Comparison of ENCODE assay signal across 16 mouse cellular contexts in the genomic region with DNA sequence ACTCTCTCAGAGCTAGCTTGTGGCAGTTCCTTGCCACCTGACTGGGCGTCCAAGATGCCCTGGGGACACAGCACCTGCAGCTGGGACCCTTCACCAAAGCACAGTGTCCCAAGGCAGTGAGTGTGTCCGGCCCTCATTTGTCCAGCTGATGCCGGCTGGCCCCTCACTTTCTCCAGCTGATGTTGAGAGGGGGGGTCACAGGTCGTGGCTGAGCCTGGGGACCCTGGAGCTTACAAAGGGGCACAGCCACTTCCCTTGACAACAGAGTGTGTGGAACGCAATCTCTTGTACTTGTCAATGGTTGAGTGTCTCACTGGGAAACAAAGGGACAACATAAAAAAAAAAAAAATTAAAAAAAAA.
DNase-seq lines count a peak whose midpoint lies in the region; ATAC-seq lines count a peak whose summit lies in the region.
"Had no signal": no experiment of that assay in that cellular context is flagged by ENCODE, and none has a peak within 500 bp of the region (broad histone marks: within the 10 kb centered on the region; RNA-seq: fewer than 3 reads in every experiment).

No protein-coding gene starts in this region.

- no peak overlapping the region for H3K9ac ChIP-seq in kidney, embryonic 14.5 days (ENCODE audit: low read depth, low read length)
- 0 out of 2 replicates have a peak overlapping the region, but pooled peaks have one; percentile 5 for H3K9ac ChIP-seq in hindbrain, embryonic 12.5 days
- no peak overlapping the region for H3K9ac ChIP-seq in midbrain, embryonic 15.5 days
- no peak overlapping the region for H3K9ac ChIP-seq in heart, embryonic 12.5 days
- H3K9ac ChIP-seq: lung, embryonic 15.5 days had no signal

- no peaks in the 10 kb centered on the region for H3K36me3 ChIP-seq in kidney, embryonic 14.5 days (ENCODE audit: control insufficient read depth, insufficient read depth, low read length)
- no peaks in the 10 kb centered on the region for H3K36me3 ChIP-seq in hindbrain, embryonic 12.5 days
- no peaks in the 10 kb centered on the region for H3K36me3 ChIP-seq in midbrain, embryonic 15.5 days (replicated peaks)
- no peaks in the 10 kb centered on the region for H3K36me3 ChIP-seq in heart, embryonic 12.5 days
- H3K36me3 ChIP-seq: lung, embryonic 15.5 days had no signal

- no peak overlapping the region for H3K4me3 ChIP-seq in kidney, embryonic 14.5 days (ENCODE audit: low read length)
- H3K4me3 ChIP-seq in hindbrain, embryonic 12.5 days, result no peak overlapping the region
- H3K4me3 ChIP-seq in midbrain, embryonic 15.5 days, result no peak overlapping the region
- H3K4me3 ChIP-seq in heart, embryonic 12.5 days, result no peak overlapping the region
- H3K4me3 ChIP-seq: lung, embryonic 15.5 days; megakaryocyte, embryonic 14.5 days had no signal

- no peak overlapping the region for H3K4me2 ChIP-seq in kidney, embryonic 14.5 days (replicated peaks; ENCODE audit: low read depth, low read length)
- H3K4me2 ChIP-seq in hindbrain, embryonic 12.5 days (replicated peaks), result 0 out of 2 replicates have a peak overlapping the region, but pooled peaks have one; percentile 17
- H3K4me2 ChIP-seq in midbrain, embryonic 15.5 days, result no peak overlapping the region
- no peak overlapping the region for H3K4me2 ChIP-seq in heart, embryonic 12.5 days

- 33% methylated on average over 5 of the region's 5 CpGs for WGBS in kidney, embryonic 14.5 days
- 11% methylated on average over 5 of the region's 5 CpGs for WGBS in hindbrain, embryonic 12.5 days
- WGBS in midbrain, embryonic 15.5 days, result 4% methylated on average over 5 of the region's 5 CpGs
- WGBS in heart, embryonic 12.5 days, result 48% methylated on average over 5 of the region's 5 CpGs

- no peak for DNase-seq in kidney, postnatal 4 days
- DNase-seq in embryo, embryonic 10 days (ENCODE audit: low spot score), result peak; percentile 67
- no peak for DNase-seq in cerebellum, postnatal 4 days (ENCODE audit: low spot score in 2 of 2)
- no peak for DNase-seq in adrenal gland, postnatal 25 days
- DNase-seq: adrenal gland, adult 2 months; cerebellum, postnatal 25 days; gastrocnemius, postnatal 14 days; kidney, postnatal 25 days; liver; thymus, postnatal 25 days had no signal

- no peaks in the 10 kb centered on the region for H3K9me3 ChIP-seq in kidney, embryonic 14.5 days (ENCODE audit: control insufficient read depth, low read length)
- H3K9me3 ChIP-seq in hindbrain, embryonic 12.5 days (replicated peaks), result no peaks in the 10 kb centered on the region
- no peaks in the 10 kb centered on the region for H3K9me3 ChIP-seq in midbrain, embryonic 15.5 days
- no peaks in the 10 kb centered on the region for H3K9me3 ChIP-seq in heart, embryonic 12.5 days (replicated peaks)
- H3K9me3 ChIP-seq: lung, embryonic 15.5 days; megakaryocyte, embryonic 14.5 days had no signal

- H3K4me1 ChIP-seq in kidney, embryonic 14.5 days (ENCODE audit: control insufficient read depth, insufficient read depth, low read length), result peaks cover 12% of the 10 kb centered on the region; the same call in 1 of the 2 replicates
- H3K4me1 ChIP-seq in hindbrain, embryonic 12.5 days, result peaks cover 10% of the 10 kb centered on the region
- H3K4me1 ChIP-seq in midbrain, embryonic 15.5 days, result peaks cover 10% of the 10 kb centered on the region; the same call in 1 of the 2 replicates
- H3K4me1 ChIP-seq in heart, embryonic 12.5 days (replicated peaks), result peaks cover 7% of the 10 kb centered on the region
- H3K4me1 ChIP-seq: megakaryocyte, embryonic 14.5 days had no signal

- no peaks in the 10 kb centered on the region for H3K27me3 ChIP-seq in kidney, embryonic 14.5 days (ENCODE audit: control insufficient read depth, insufficient read depth, low read length)
- H3K27me3 ChIP-seq in hindbrain, embryonic 12.5 days, result peaks cover 90% of the 10 kb centered on the region
- peaks cover 72% of the 10 kb centered on the region for H3K27me3 ChIP-seq in midbrain, embryonic 15.5 days (replicated peaks)
- H3K27me3 ChIP-seq in heart, embryonic 12.5 days (replicated peaks), result no peaks in the 10 kb centered on the region
- H3K27me3 ChIP-seq: lung, embryonic 15.5 days had no signal

- H3K27ac ChIP-seq in kidney, embryonic 14.5 days (ENCODE audit: low read depth, low read length), result no peak overlapping the region
- no peak overlapping the region for H3K27ac ChIP-seq in hindbrain, embryonic 12.5 days
- no peak overlapping the region for H3K27ac ChIP-seq in midbrain, embryonic 15.5 days
- no peak overlapping the region for H3K27ac ChIP-seq in heart, embryonic 12.5 days (ENCODE audit: poor library complexity, severe bottlenecking)
- H3K27ac ChIP-seq: lung, embryonic 15.5 days had no signal

- peak; percentile 55; the same call in 1 of the 2 replicates for ATAC-seq in kidney, embryonic 14.5 days (ENCODE audit: low FRiP score, low TSS enrichment)
- peak; percentile 42 for ATAC-seq in hindbrain, embryonic 12.5 days (ENCODE audit: low FRiP score)
- 0 out of 2 replicates have a peak, but pooled peaks have one; percentile 27 for ATAC-seq in midbrain, embryonic 15.5 days (replicated peaks)
- ATAC-seq in heart, embryonic 12.5 days (ENCODE audit: insufficient number of reproducible peaks, low FRiP score), result no peak
